Comparison of ENCODE assay signal across 7 mouse cellular contexts in genomic region chr5:137649669-137650571, GRCm38 (mm10). TPM values are rescaled to one million over a fixed set of nuclear protein-coding genes. Genes with fewer than 3 reads are reported as not detected.
DNase-seq lines count a peak whose midpoint lies in the region; ATAC-seq and TF ChIP-seq lines count a peak whose summit lies in the region.

No protein-coding gene starts in this region.

- no peak for TF ChIP-seq CTCF in lung, postnatal 0 days (IDR thresholded peaks at IDR 0.05)

- TF ChIP-seq EP300 in lung, postnatal 0 days (IDR thresholded peaks at IDR 0.05) = no peak

- H3K4me2 ChIP-seq in lung, postnatal 0 days (replicated peaks; ENCODE audit: low read depth, low read length) = no peak overlapping the region; the same call in 1 of the 2 replicates
- H3K4me2 ChIP-seq in heart, embryonic 14.5 days (ENCODE audit: low read length) = peak overlapping the region; percentile 31
- H3K4me2 ChIP-seq in limb, embryonic 14.5 days (replicated peaks; ENCODE audit: low read depth, low read length, severe bottlenecking) = peak overlapping the region; percentile 19
- H3K4me2 ChIP-seq in stomach, embryonic 16.5 days (ENCODE audit: low read depth, low read length) = peak overlapping the region; percentile 34

- no peak overlapping the region for H3K4me3 ChIP-seq in lung, postnatal 0 days (ENCODE audit: low read depth, low read length)
- no peak overlapping the region for H3K4me3 ChIP-seq in heart, embryonic 14.5 days (ENCODE audit: control insufficient read depth in 1 of 2, insufficient read depth in 1 of 2, low read depth in 1 of 2, low read length in 2 of 2)
- no peak overlapping the region for H3K4me3 ChIP-seq in limb, embryonic 14.5 days (replicated peaks; ENCODE audit: low read length)
- no peak overlapping the region for H3K4me3 ChIP-seq in stomach, embryonic 16.5 days (replicated peaks; ENCODE audit: low read length)

- peaks cover 11% of the 10 kb centered on the region for H3K4me1 ChIP-seq in lung, postnatal 0 days (ENCODE audit: insufficient read depth, low read depth, low read length)
- peaks cover 7 to 25% of the 10 kb centered on the region in 2 experiments; a peak in 3 of 4 replicates for H3K4me1 ChIP-seq in heart, embryonic 14.5 days (ENCODE audit: control insufficient read depth in 2 of 2, insufficient read depth in 2 of 2, low read length in 2 of 2)
- H3K4me1 ChIP-seq in limb, embryonic 14.5 days (ENCODE audit: control insufficient read depth, insufficient read depth, low read length) = peaks cover 30% of the 10 kb centered on the region
- peaks cover 31% of the 10 kb centered on the region for H3K4me1 ChIP-seq in stomach, embryonic 16.5 days (ENCODE audit: control insufficient read depth, insufficient read depth, low read length)

- no peak overlapping the region for H3K27ac ChIP-seq in lung, postnatal 0 days (ENCODE audit: low read length)
- H3K27ac ChIP-seq in heart, embryonic 14.5 days (replicated peaks in 1 of 2; ENCODE audit: control insufficient read depth in 1 of 2, insufficient read depth in 1 of 2, low read depth in 2 of 2, low read length in 2 of 2) = peak overlapping the region in 1 of 2 experiments; percentile 4; a peak in 1 of 4 replicates
- no peak overlapping the region; the same call in 1 of the 2 replicates for H3K27ac ChIP-seq in limb, embryonic 14.5 days (replicated peaks; ENCODE audit: low read depth, low read length)
- H3K27ac ChIP-seq in stomach, embryonic 16.5 days (ENCODE audit: low read length) = peak overlapping the region; percentile 14; the same call in 1 of the 2 replicates

- TF ChIP-seq POLR2A in limb, embryonic 14.5 days (IDR thresholded peaks at IDR 0.05; ENCODE audit: borderline replicate concordance, extremely low read depth, insufficient read depth, insufficient read length) = no peak

- DNase-seq in lung, postnatal 0 days (ENCODE audit: low spot score) = peak; percentile 42
- no peak for DNase-seq in lung, postnatal 25 days (ENCODE audit: low spot score)
- DNase-seq in limb, embryonic 14.5 days (ENCODE audit: low spot score) = no peak
- no peak for DNase-seq in layer of hippocampus, postnatal 10 days (ENCODE audit: low spot score in 2 of 2)
- DNase-seq in urinary bladder, adult 2 months (ENCODE audit: low spot score) = no peak

- no peak overlapping the region for H3K9ac ChIP-seq in lung, postnatal 0 days (replicated peaks; ENCODE audit: low read depth)
- H3K9ac ChIP-seq in heart, embryonic 14.5 days (ENCODE audit: low read length) = no peak overlapping the region
- no peak overlapping the region for H3K9ac ChIP-seq in limb, embryonic 14.5 days (ENCODE audit: low read depth, low read length, severe bottlenecking)
- peak overlapping the region; percentile 29; the same call in 1 of the 2 replicates for H3K9ac ChIP-seq in stomach, embryonic 16.5 days (ENCODE audit: low read length)

- ATAC-seq in lung, postnatal 0 days = 0 out of 2 replicates have a peak, but pooled peaks have one; percentile 7
- ATAC-seq in heart, embryonic 14.5 days (ENCODE audit: insufficient number of reproducible peaks, insufficient read depth, low FRiP score, low read depth) = no peak
- ATAC-seq in limb, embryonic 14.5 days (ENCODE audit: low FRiP score, low read depth) = no peak
- ATAC-seq in stomach, embryonic 16.5 days (ENCODE audit: insufficient read depth, low FRiP score) = peak; percentile 44; the same call in 1 of the 2 replicates

- H3K27me3 ChIP-seq in lung, postnatal 0 days (replicated peaks; ENCODE audit: insufficient read depth, low read length) = no peaks in the 10 kb centered on the region
- H3K27me3 ChIP-seq in heart, embryonic 14.5 days (ENCODE audit: control insufficient read depth, insufficient read depth, low read length) = peaks cover 16% of the 10 kb centered on the region
- H3K27me3 ChIP-seq in limb, embryonic 14.5 days (ENCODE audit: control insufficient read depth, insufficient read depth, low read length) = peaks cover 14% of the 10 kb centered on the region
- peaks cover 14% of the 10 kb centered on the region for H3K27me3 ChIP-seq in stomach, embryonic 16.5 days (ENCODE audit: control insufficient read depth, insufficient read depth, low read length)

- 18% methylated on average over 18 of the region's 18 CpGs for WGBS in lung, postnatal 0 days
- whole genome bisulfite sequencing in heart, embryonic 14.5 days = 13% methylated on average over 18 of the region's 18 CpGs
- WGBS in limb, embryonic 14.5 days = 15% methylated on average over 18 of the region's 18 CpGs
- 13% methylated on average over 18 of the region's 18 CpGs for WGBS in stomach, embryonic 16.5 days

- no peaks in the 10 kb centered on the region for H3K9me3 ChIP-seq in lung, postnatal 0 days (ENCODE audit: low read length)
- no peaks in the 10 kb centered on the region for H3K9me3 ChIP-seq in heart, embryonic 14.5 days (ENCODE audit: control insufficient read depth, low read length)
- H3K9me3 ChIP-seq in limb, embryonic 14.5 days (ENCODE audit: control insufficient read depth, low read length) = no peaks in the 10 kb centered on the region
- no peaks in the 10 kb centered on the region for H3K9me3 ChIP-seq in stomach, embryonic 16.5 days (replicated peaks; ENCODE audit: control insufficient read depth, low read length)

- H3K36me3 ChIP-seq in lung, postnatal 0 days (ENCODE audit: insufficient read depth, low read length) = no peaks in the 10 kb centered on the region
- H3K36me3 ChIP-seq in heart, embryonic 14.5 days (ENCODE audit: control insufficient read depth, insufficient read depth, low read length) = peaks cover 24% of the 10 kb centered on the region
- H3K36me3 ChIP-seq in limb, embryonic 14.5 days (ENCODE audit: control insufficient read depth, insufficient read depth, low read length) = peaks cover 20% of the 10 kb centered on the region; the same call in 1 of the 2 replicates
- no peaks in the 10 kb centered on the region; the same call in 1 of the 2 replicates for H3K36me3 ChIP-seq in stomach, embryonic 16.5 days (ENCODE audit: control insufficient read depth, insufficient read depth, low read length)

RNA-seq across cellular contexts. Expression of gene Irs3, which starts 4.4 kb away (rescaled TPM):
- polyA plus RNA-seq in lung, postnatal 0 days (2015; fragmentation: Nextera tagmentation; extraction: Ambion mirVana) = 0.80 and 0.96 TPM in 2 replicates
- polyA plus RNA-seq in heart, embryonic 14.5 days (2014; fragmentation: Nextera tagmentation; extraction: Ambion mirVana) = 0.11 TPM in 2 replicates
- polyA plus RNA-seq in limb, embryonic 14.5 days (2012; rRNA removed) = 0.30 and 0.60 TPM in 2 replicates
- 0.15 and 0.29 TPM in 2 replicates for polyA plus RNA-seq in limb, embryonic 14.5 days (2014; fragmentation: Nextera tagmentation; extraction: Ambion mirVana)
- 0.14 and 0.19 TPM in 2 replicates for polyA plus RNA-seq in stomach, embryonic 16.5 days (2015; fragmentation: Nextera tagmentation; extraction: Ambion mirVana)
- total RNA-seq in layer of hippocampus, postnatal 10 days (2021) = under 1 TPM; 0.18 to 0.25 TPM
- polyA plus RNA-seq in urinary bladder, adult 2 months (2012; rRNA removed) = 1.2 and 1.4 TPM in 2 replicates

RNA-seq across cellular contexts. Expression of gene Sap25, which starts 8.8 kb away (rescaled TPM):
- 12.3 and 13.2 TPM in 2 replicates for polyA plus RNA-seq in lung, postnatal 0 days (2015; fragmentation: Nextera tagmentation; extraction: Ambion mirVana)
- 4.3 and 4.6 TPM in 2 replicates for polyA plus RNA-seq in heart, embryonic 14.5 days (2014; fragmentation: Nextera tagmentation; extraction: Ambion mirVana)
- 37.1 and 41.7 TPM in 2 replicates for polyA plus RNA-seq in limb, embryonic 14.5 days (2012; rRNA removed)
- 5.2 and 6.7 TPM in 2 replicates for polyA plus RNA-seq in limb, embryonic 14.5 days (2014; fragmentation: Nextera tagmentation; extraction: Ambion mirVana)
- 6.8 and 9.4 TPM in 2 replicates for polyA plus RNA-seq in stomach, embryonic 16.5 days (2015; fragmentation: Nextera tagmentation; extraction: Ambion mirVana)
- 1 to 10 TPM; 5.0 to 7.5 TPM for total RNA-seq in layer of hippocampus, postnatal 10 days (2021)
- polyA plus RNA-seq in urinary bladder, adult 2 months (2012; rRNA removed) = 41.4 and 41.6 TPM in 2 replicates

RNA-seq across cellular contexts. Expression of gene Gm20605, which starts 20.9 kb away (rescaled TPM):
- 11.6 and 12.3 TPM in 2 replicates for polyA plus RNA-seq in lung, postnatal 0 days (2015; fragmentation: Nextera tagmentation; extraction: Ambion mirVana)
- polyA plus RNA-seq in heart, embryonic 14.5 days (2014; fragmentation: Nextera tagmentation; extraction: Ambion mirVana) = 5.2 and 5.6 TPM in 2 replicates
- 16.7 and 16.8 TPM in 2 replicates for polyA plus RNA-seq in limb, embryonic 14.5 days (2012; rRNA removed)
- 7.4 and 10.4 TPM in 2 replicates for polyA plus RNA-seq in limb, embryonic 14.5 days (2014; fragmentation: Nextera tagmentation; extraction: Ambion mirVana)
- 9.4 and 12.2 TPM in 2 replicates for polyA plus RNA-seq in stomach, embryonic 16.5 days (2015; fragmentation: Nextera tagmentation; extraction: Ambion mirVana)
- total RNA-seq in layer of hippocampus, postnatal 10 days (2021) = 1 to 10 TPM; 8.7 to 8.9 TPM
- 22.7 and 24.6 TPM in 2 replicates for polyA plus RNA-seq in urinary bladder, adult 2 months (2012; rRNA removed)

RNA-seq across cellular contexts. Expression of gene Lrch4, which starts 21.0 kb away (rescaled TPM):
- polyA plus RNA-seq in lung, postnatal 0 days (2015; fragmentation: Nextera tagmentation; extraction: Ambion mirVana) = 47.4 and 50.7 TPM in 2 replicates
- 22.7 and 23.9 TPM in 2 replicates for polyA plus RNA-seq in heart, embryonic 14.5 days (2014; fragmentation: Nextera tagmentation; extraction: Ambion mirVana)
- polyA plus RNA-seq in limb, embryonic 14.5 days (2012; rRNA removed) = 25.0 and 33.5 TPM in 2 replicates
- 36.7 and 37.1 TPM in 2 replicates for polyA plus RNA-seq in limb, embryonic 14.5 days (2014; fragmentation: Nextera tagmentation; extraction: Ambion mirVana)
- 36.4 and 39.4 TPM in 2 replicates for polyA plus RNA-seq in stomach, embryonic 16.5 days (2015; fragmentation: Nextera tagmentation; extraction: Ambion mirVana)
- total RNA-seq in layer of hippocampus, postnatal 10 days (2021) = 10 to 100 TPM; 13.2 to 20.1 TPM
- polyA plus RNA-seq in urinary bladder, adult 2 months (2012; rRNA removed) = 17.4 and 19.6 TPM in 2 replicates

RNA-seq across cellular contexts. Expression of gene Fbxo24, which starts 21.1 kb away (rescaled TPM):
- polyA plus RNA-seq in lung, postnatal 0 days (2015; fragmentation: Nextera tagmentation; extraction: Ambion mirVana) = 0.19 and 0.51 TPM in 2 replicates
- polyA plus RNA-seq in heart, embryonic 14.5 days (2014; fragmentation: Nextera tagmentation; extraction: Ambion mirVana) = 0.20 TPM in 1 of 2 replicates, not detected in the other
- polyA plus RNA-seq in limb, embryonic 14.5 days (2012; rRNA removed) = 0.24 and 0.28 TPM in 2 replicates
- polyA plus RNA-seq in limb, embryonic 14.5 days (2014; fragmentation: Nextera tagmentation; extraction: Ambion mirVana) = 0.12 and 0.15 TPM in 2 replicates
- 0.09 and 0.27 TPM in 2 replicates for polyA plus RNA-seq in stomach, embryonic 16.5 days (2015; fragmentation: Nextera tagmentation; extraction: Ambion mirVana)
- total RNA-seq in layer of hippocampus, postnatal 10 days (2021) = under 1 TPM; 0.27 to 0.36 TPM
- polyA plus RNA-seq in urinary bladder, adult 2 months (2012; rRNA removed) = 0.81 and 0.94 TPM in 2 replicates

Comparison
In these comparisons a context has a peak if more than half of its experiments do, and no peak if none do; other contexts are left out.
1. ATAC-seq: peak in lung, postnatal 0 days (single experiment) and stomach, embryonic 16.5 days (single experiment); none in heart, embryonic 14.5 days (single experiment) and limb, embryonic 14.5 days (single experiment).